Mouse (Mus musculus): Measurements from ENCODE around the gene Mapkapk5. TPM values are rescaled to one million over a fixed set of nuclear protein-coding genes. Genes with fewer than 3 reads are reported as not detected.
A peak's percentile ranks its signal among the peaks of the same experiment; 100 is the strongest.

Gene Mapkapk5
- total and polyA plus RNA-seq, 3 experiments = 66.3 to 74.8 TPM; not detected in 1

DNA sequence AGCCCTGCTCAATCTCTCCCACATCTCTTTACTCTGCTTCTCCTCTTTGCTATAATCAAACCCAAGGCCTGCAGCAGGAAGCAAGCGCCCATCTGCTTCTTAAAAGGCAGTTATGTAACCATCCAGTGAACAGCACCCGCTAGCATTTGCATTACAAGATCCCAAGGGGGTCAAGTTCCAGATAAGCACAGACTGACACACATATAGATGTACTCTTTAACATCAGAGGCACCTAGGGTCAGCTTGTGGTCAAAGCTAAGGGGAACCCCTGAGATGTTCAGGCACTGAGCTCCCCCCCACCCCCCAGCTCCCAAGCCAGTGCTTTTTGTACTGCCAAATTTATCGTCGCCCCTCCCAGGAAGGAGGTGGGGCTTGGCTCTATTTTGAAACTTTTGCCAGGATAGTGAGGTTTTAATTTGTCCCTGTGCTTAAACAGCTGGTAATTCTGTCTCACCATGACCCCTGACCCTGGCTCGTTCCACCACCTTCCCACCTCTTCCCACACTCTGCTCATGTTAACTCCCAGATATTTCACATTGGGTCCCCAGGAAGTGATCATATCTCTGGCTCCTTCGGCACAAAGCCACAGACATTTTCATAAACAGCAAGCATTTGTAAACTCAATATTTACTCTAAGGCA lies 40.8 kb upstream of the Mapkapk5 start:
- TF ChIP-seq ELF1 (IDR thresholded peaks at IDR 0.05; ENCODE audit: low read depth, low read length) = peak; percentile 40; the same call in 1 of the 2 replicates
- no peak for TF ChIP-seq KAT2A (conservative IDR thresholded peaks at IDR 0.05; ENCODE audit: low read depth, low read length)
- no peak for TF ChIP-seq GABPA (IDR thresholded peaks at IDR 0.05; ENCODE audit: low read depth, low read length)
- TF ChIP-seq EP300 (IDR thresholded peaks at IDR 0.05; ENCODE audit: low read depth in 1 of 2, low read length in 2 of 2) = peak in 1 of 2 experiments; percentile 17; a peak in 2 of 4 replicates
- peak; percentile 63; the same call in 1 of the 2 replicates for TF ChIP-seq SIN3A (IDR thresholded peaks at IDR 0.05; ENCODE audit: low read length)
- TF ChIP-seq POLR2A (IDR thresholded peaks at IDR 0.05; ENCODE audit: control insufficient read depth in 1 of 2, insufficient read depth in 1 of 2, low read depth in 1 of 2, low read length in 2 of 2, poor library complexity in 1 of 2) = peak in 1 of 2 experiments; percentile 25; a peak in 1 of 4 replicates
- TF ChIP-seq TCF12 (IDR thresholded peaks at IDR 0.05; ENCODE audit: low read depth, low read length) = 0 out of 2 replicates have a peak, but pooled peaks have one; percentile 13
- 0 out of 2 replicates have a peak, but pooled peaks have one; percentile 9 for TF ChIP-seq TAL1 (IDR thresholded peaks at IDR 0.05; ENCODE audit: low read length)
- TF ChIP-seq E2F4 (IDR thresholded peaks at IDR 0.05; ENCODE audit: borderline replicate concordance, low read depth, low read length) = no peak
- peak; percentile 29; the same call in 1 of the 2 replicates for TF ChIP-seq ETS1 (IDR thresholded peaks at IDR 0.05; ENCODE audit: low read depth, low read length)
- peak; percentile 10; the same call in 1 of the 2 replicates for TF ChIP-seq TBP (IDR thresholded peaks at IDR 0.05; ENCODE audit: low read depth, low read length)
- TF ChIP-seq GATA1 (IDR thresholded peaks at IDR 0.05; ENCODE audit: low read depth, low read length) = peak; percentile 2; the same call in 1 of the 2 replicates
- Histone ChIP-seq H3K27ac (ENCODE audit: control insufficient read depth, low read depth, low read length) (peak overlapping the region; percentile 88), H3K4me3 (ENCODE audit: control insufficient read depth in 1 of 2, insufficient read depth in 1 of 2, low read depth in 2 of 2, low read length in 2 of 2) (peak overlapping the region; percentile 56 to 67), H3K4me1 (ENCODE audit: control insufficient read depth in 1 of 2, insufficient read depth in 2 of 2, low read length in 2 of 2) (peaks cover 20 to 27% of the 10 kb centered on the region in 2 experiments), H3K27me3 (ENCODE audit: control insufficient read depth in 1 of 2, insufficient read depth in 2 of 2, low read length in 2 of 2) (no peaks in the 10 kb centered on the region), H3K79me2 (ENCODE audit: control insufficient read depth, insufficient read depth, low read length, poor library complexity) (peaks cover 7% of the 10 kb centered on the region; the same call in 1 of the 2 replicates), H3K9me3 (replicated peaks; ENCODE audit: insufficient read depth, low read length) (no peaks in the 10 kb centered on the region), H3K36me3 (ENCODE audit: control insufficient read depth in 1 of 2, insufficient read depth in 2 of 2, low read length in 2 of 2) (peaks cover 0 to 30% of the 10 kb centered on the region in 2 experiments; a peak in 2 of 4 replicates), H3K9ac (ENCODE audit: control insufficient read depth, low read depth, low read length, poor library complexity, severe bottlenecking) (peak overlapping the region; percentile 44)
- DNase-seq (ENCODE audit: low read depth, low spot score) = peak; percentile 83

- Histone ChIP-seq H3K9me3 (replicated peaks; ENCODE audit: insufficient read depth, low read length) (no peaks in the 10 kb centered on the region), H3K9ac (ENCODE audit: control insufficient read depth, low read depth, low read length, poor library complexity, severe bottlenecking) (no peak overlapping the region), H3K79me2 (ENCODE audit: control insufficient read depth, insufficient read depth, low read length, poor library complexity) (peaks cover 7% of the 10 kb centered on the region; the same call in 1 of the 2 replicates), H3K4me3 (ENCODE audit: control insufficient read depth in 1 of 2, insufficient read depth in 1 of 2, low read depth in 2 of 2, low read length in 2 of 2) (no peak overlapping the region; a peak in 1 of 4 replicates), H3K27ac (ENCODE audit: control insufficient read depth, low read depth, low read length) (peak overlapping the region; percentile 88), H3K27me3 (ENCODE audit: control insufficient read depth in 1 of 2, insufficient read depth in 2 of 2, low read length in 2 of 2) (no peaks in the 10 kb centered on the region), H3K4me1 (ENCODE audit: control insufficient read depth in 1 of 2, insufficient read depth in 2 of 2, low read length in 2 of 2) (peaks cover 20 to 26% of the 10 kb centered on the region in 2 experiments), H3K36me3 (ENCODE audit: control insufficient read depth in 1 of 2, insufficient read depth in 2 of 2, low read length in 2 of 2) (peaks cover 0 to 30% of the 10 kb centered on the region in 2 experiments; a peak in 2 of 4 replicates)
- peak; percentile 17 for DNase-seq (ENCODE audit: low read depth, low spot score)
- TF ChIP-seq TCF12 (IDR thresholded peaks at IDR 0.05; ENCODE audit: low read depth, low read length) (no peak), JUND (IDR thresholded peaks at IDR 0.05; ENCODE audit: low read depth, low read length) (no peak), E2F4 (IDR thresholded peaks at IDR 0.05; ENCODE audit: borderline replicate concordance, low read depth, low read length) (no peak)
These were observed 40.0 kb upstream of the Mapkapk5 start for GRCm38 (mm10) chr5:121585699-121586098.
